34 mouse cellular contexts compared by ENCODE assay signal in genomic region chr8:9458614-9459013, GRCm38 (mm10).
"Had no signal": no experiment of that assay in that cellular context is flagged by ENCODE, and none has a peak within 500 bp of the region (broad histone marks: within the 10 kb centered on the region; RNA-seq: fewer than 3 reads in every experiment).

No protein-coding gene starts in this region.

- H3K27me3 ChIP-seq: heart, embryonic 12.5 days; heart, embryonic 13.5 days; heart, embryonic 15.5 days; hindbrain, embryonic 12.5 days; hindbrain, embryonic 13.5 days; hindbrain, embryonic 15.5 days; intestine, embryonic 15.5 days; kidney, embryonic 15.5 days had no signal

- ATAC-seq: hindbrain, postnatal 0 days; inflammation-experienced regulatory T-cells, adult 6 months; intestine, embryonic 15.5 days; intestine, embryonic 16.5 days; intestine, postnatal 0 days had no signal

- H3K4me1 ChIP-seq: heart, embryonic 10.5 days; heart, embryonic 12.5 days; heart, embryonic 13.5 days; heart, embryonic 15.5 days; hindbrain, embryonic 10.5 days; hindbrain, embryonic 12.5 days; hindbrain, embryonic 13.5 days; intestine, embryonic 15.5 days; kidney, embryonic 15.5 days had no signal

- H3K27ac ChIP-seq: heart, embryonic 10.5 days; heart, embryonic 13.5 days; heart, embryonic 15.5 days; hindbrain, embryonic 10.5 days; hindbrain, embryonic 12.5 days; hindbrain, embryonic 13.5 days; hindbrain, embryonic 14.5 days; hindbrain, embryonic 15.5 days; hindbrain, postnatal 0 days; intestine, embryonic 15.5 days; kidney, embryonic 15.5 days; kidney, postnatal 0 days; layer of hippocampus, adult 2 months had no signal

- H3K4me2 ChIP-seq: heart, embryonic 11.5 days; heart, embryonic 12.5 days; heart, embryonic 13.5 days; heart, embryonic 15.5 days; hindbrain, embryonic 12.5 days; hindbrain, embryonic 13.5 days; hindbrain, embryonic 14.5 days; hindbrain, embryonic 15.5 days; intestine, embryonic 15.5 days; kidney, embryonic 15.5 days had no signal

- H3K9ac ChIP-seq: heart, embryonic 12.5 days; heart, embryonic 13.5 days; heart, embryonic 15.5 days; hindbrain, embryonic 12.5 days; hindbrain, embryonic 13.5 days; hindbrain, embryonic 14.5 days; hindbrain, embryonic 15.5 days; intestine, embryonic 15.5 days; kidney, embryonic 15.5 days had no signal

- H3K36me3 ChIP-seq: heart, embryonic 10.5 days; heart, embryonic 12.5 days; heart, embryonic 13.5 days; heart, embryonic 15.5 days; hindbrain, embryonic 10.5 days; hindbrain, embryonic 12.5 days; hindbrain, embryonic 13.5 days; hindbrain, embryonic 15.5 days; intestine, embryonic 15.5 days; kidney, embryonic 15.5 days had no signal

- H3K9me3 ChIP-seq: heart, embryonic 10.5 days; heart, embryonic 12.5 days; heart, embryonic 13.5 days; heart, embryonic 15.5 days; hindbrain, embryonic 10.5 days; hindbrain, embryonic 12.5 days; hindbrain, embryonic 13.5 days; hindbrain, embryonic 15.5 days; intestine, embryonic 15.5 days; kidney, embryonic 15.5 days had no signal

- DNase-seq: heart, postnatal 10 days; heart, postnatal 14 days; heart, postnatal 36 days; heart, postnatal 4 days; kidney, adult 11 months; kidney, adult 18-20 months; kidney, adult 2 months; kidney, adult 8-10 months; kidney, adult 9 months; kidney, postnatal 10 days; kidney, postnatal 14 days; kidney, postnatal 25 days; kidney, postnatal 36 days; kidney, postnatal 4 days; layer of hippocampus, adult 9-11 months; layer of hippocampus, postnatal 36 days had no signal

- H3K4me3 ChIP-seq: heart, embryonic 10.5 days; heart, embryonic 12.5 days; heart, embryonic 13.5 days; heart, embryonic 15.5 days; hindbrain, embryonic 10.5 days; hindbrain, embryonic 12.5 days; hindbrain, embryonic 13.5 days; hindbrain, embryonic 15.5 days; intestine, embryonic 15.5 days; kidney, embryonic 15.5 days; layer of hippocampus, adult 2 months had no signal
